In the genomic region with DNA sequence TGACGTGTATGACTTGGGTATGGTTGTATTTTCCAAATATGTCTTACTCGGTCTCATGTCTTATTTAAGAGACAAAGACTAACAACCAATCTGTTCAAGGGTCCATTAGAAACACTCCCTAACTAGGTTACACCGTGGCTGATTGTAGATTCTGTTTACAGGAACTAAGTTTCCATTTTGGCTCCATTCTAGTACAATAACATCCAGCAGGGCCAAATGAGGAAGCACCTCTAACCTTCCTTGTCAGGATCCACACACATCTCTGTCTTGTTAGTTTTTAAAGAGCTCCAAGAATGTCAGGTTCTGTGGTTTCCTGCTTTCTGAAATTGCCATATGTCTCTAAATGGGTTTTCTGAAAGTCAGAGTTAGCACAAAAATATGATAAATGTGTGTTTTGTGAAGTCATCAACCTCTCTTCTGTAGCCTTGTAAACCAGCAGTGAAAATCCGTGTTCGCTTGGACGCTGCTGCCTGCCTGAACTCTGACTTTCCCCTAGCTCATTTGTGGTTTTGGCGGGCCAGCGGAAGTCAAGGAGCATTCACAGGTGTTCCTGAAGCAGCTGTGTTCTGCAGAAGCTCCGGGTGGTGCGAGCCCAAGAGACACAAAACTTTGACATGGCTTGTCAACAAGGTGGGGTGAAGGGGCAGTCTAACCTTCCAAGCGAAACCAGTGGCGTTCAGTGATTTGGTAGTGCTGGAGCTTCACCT, we compare ENCODE assay signal across 14 mouse cellular contexts.
A peak's percentile ranks its signal among the peaks of the same experiment; 100 is the strongest.
DNase-seq lines count a peak whose midpoint lies in the region; TF ChIP-seq lines count a peak whose summit lies in the region.
"Had no signal": no experiment of that assay in that cellular context is flagged by ENCODE, and none has a peak within 500 bp of the region (broad histone marks: within the 10 kb centered on the region; RNA-seq: fewer than 3 reads in every experiment).

No protein-coding gene starts in this region.

- H3K4me1 ChIP-seq in testis, adult 2 months (ENCODE audit: control insufficient read depth, insufficient read depth, low read length): peaks cover 4% of the 10 kb centered on the region
- H3K4me1 ChIP-seq in thymus, adult 2 months (replicated peaks; ENCODE audit: control insufficient read depth, insufficient read depth, low read length): peaks cover 9% of the 10 kb centered on the region
- H3K4me1 ChIP-seq: embryonic facial prominence, embryonic 15.5 days; forebrain, embryonic 10.5 days; hindbrain, embryonic 15.5 days; limb, embryonic 15.5 days had no signal

- H3K4me3 ChIP-seq in testis, adult 2 months (ENCODE audit: control insufficient read depth, low read depth, low read length): peak overlapping the region; percentile 50
- H3K4me3 ChIP-seq in thymus, adult 2 months (ENCODE audit: control insufficient read depth, insufficient read depth, low read length): no peak overlapping the region
- H3K4me3 ChIP-seq: embryonic facial prominence, embryonic 15.5 days; forebrain, embryonic 10.5 days; gastrocnemius, adult 2 months; hindbrain, embryonic 15.5 days; limb, embryonic 15.5 days had no signal

- WGBS in thymus, adult 2 months: 16% methylated on average over 12 of the region's 12 CpGs

- no peak overlapping the region for H3K27ac ChIP-seq in testis, adult 2 months (ENCODE audit: control insufficient read depth, insufficient read depth, low read depth, low read length)
- 0 out of 2 replicates have a peak overlapping the region, but pooled peaks have one; percentile 1 for H3K27ac ChIP-seq in thymus, adult 2 months (ENCODE audit: control insufficient read depth, insufficient read depth, low read length)
- H3K27ac ChIP-seq: embryonic facial prominence, embryonic 15.5 days; forebrain, embryonic 10.5 days; gastrocnemius, adult 2 months; hindbrain, embryonic 15.5 days; limb, embryonic 15.5 days had no signal

- DNase-seq in testis, postnatal 10 days (ENCODE audit: low spot score): no peak
- peak; percentile 2 for DNase-seq in induced T-regulatory cell, adult 2 months (ENCODE audit: low read depth)
- DNase-seq in thymus, adult 2 months: peak; percentile 78
- no peak for DNase-seq in right cerebral cortex, postnatal 4 days
- DNase-seq in cerebellum, adult 8-10 months: no peak
- DNase-seq in adrenal gland, postnatal 10 days: no peak
- DNase-seq: gastrocnemius, adult 2 months; kidney, postnatal 36 days; lung, postnatal 14 days had no signal

- TF ChIP-seq POLR2A in testis, adult 2 months (IDR thresholded peaks at IDR 0.05; ENCODE audit: control insufficient read depth, low read depth, low read length): no peak
- no peak for TF ChIP-seq POLR2A in thymus, adult 2 months (IDR thresholded peaks at IDR 0.05; ENCODE audit: control insufficient read depth, extremely low read depth, insufficient read depth, low read length, poor library complexity)

- no peak for TF ChIP-seq CTCF in testis, adult 2 months (IDR thresholded peaks at IDR 0.05; ENCODE audit: control insufficient read depth, insufficient read depth, insufficient replicate concordance, low read depth, low read length)
- TF ChIP-seq CTCF in thymus, adult 2 months (IDR thresholded peaks at IDR 0.05; ENCODE audit: borderline replicate concordance, control insufficient read depth, extremely low read depth, insufficient read depth, low read length, poor library complexity): no peak

- H3K36me3 ChIP-seq in testis, adult 2 months (ENCODE audit: control insufficient read depth, insufficient read depth, low read length): no peaks in the 10 kb centered on the region
- H3K36me3 ChIP-seq in thymus, adult 2 months (ENCODE audit: control insufficient read depth, insufficient read depth, low read length): no peaks in the 10 kb centered on the region
- H3K36me3 ChIP-seq: embryonic facial prominence, embryonic 15.5 days; forebrain, embryonic 10.5 days; hindbrain, embryonic 15.5 days; limb, embryonic 15.5 days had no signal

- no peaks in the 10 kb centered on the region for H3K27me3 ChIP-seq in testis, adult 2 months (ENCODE audit: control insufficient read depth, insufficient read depth, low read length)
- no peaks in the 10 kb centered on the region for H3K27me3 ChIP-seq in thymus, adult 2 months (ENCODE audit: control insufficient read depth, insufficient read depth, low read length)
- H3K27me3 ChIP-seq: embryonic facial prominence, embryonic 15.5 days; hindbrain, embryonic 15.5 days; limb, embryonic 15.5 days had no signal

Comparison
In these comparisons a context has a peak if more than half of its experiments do, and no peak if none do; other contexts are left out.
1. DNase-seq: peak in induced T-regulatory cell, adult 2 months (single experiment) and thymus, adult 2 months (single experiment); none in testis, postnatal 10 days (single experiment), right cerebral cortex, postnatal 4 days (single experiment), cerebellum, adult 8-10 months (single experiment) and adrenal gland, postnatal 10 days (single experiment).